Mouse (Mus musculus): ENCODE measurements around the gene Lypd5.

DNA sequence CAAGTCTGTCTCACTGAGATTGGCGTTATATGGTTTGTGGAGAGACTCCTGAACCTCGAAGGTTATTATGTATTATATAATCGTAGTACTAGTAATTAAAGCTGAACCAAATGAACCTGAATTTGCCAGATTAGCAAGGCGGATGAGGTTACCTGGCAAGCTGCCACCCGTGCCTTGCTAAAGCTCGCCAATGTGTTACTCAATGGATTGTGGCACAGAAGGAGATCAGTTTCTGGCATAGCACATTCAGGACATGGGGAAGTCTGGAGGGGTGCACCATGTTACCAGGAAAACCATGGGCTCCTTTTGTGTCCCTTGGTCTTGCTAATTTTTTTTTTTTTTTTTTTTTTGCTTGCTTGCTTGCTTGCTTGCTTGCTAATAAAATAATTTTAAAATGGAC lies 23.8 kb upstream of the Lypd5 start:
- TF ChIP-seq CTCF (IDR thresholded peaks at IDR 0.05; ENCODE audit: low read depth) (no peak), EP300 (optimal IDR thresholded peaks at IDR 0.05) (no peak)

Data from stomach, postnatal 0 days (tissue).